Mouse (Mus musculus) midbrain, embryonic 15.5 days (tissue): ENCODE results near the gene Acsl5. TPM values are rescaled to one million over a fixed set of nuclear protein-coding genes. Genes with fewer than 3 reads are reported as not detected.

Experiments used
- ATAC-seq: fragments of 200-750 bp; cut with Nextera tagmentation; replicated peaks from 2 replicates; pipeline ENCODE4 v1.8.0; 2017; ENCODE audit warnings: moderate TSS enrichment
- H3K27ac ChIP-seq: fragments of 300-500 bp; sonication (generic); 2 replicates; pipeline ENCODE4 v1.5.1; 2015; ENCODE audit warnings: mild to moderate bottlenecking, inconsistent platforms
- H3K27me3 ChIP-seq: fragments of 300-500 bp; sonication (generic); replicated peaks from 2 replicates; pipeline ENCODE4 v1.6.1; 2015; ENCODE audit warnings: inconsistent platforms
- H3K36me3 ChIP-seq: fragments of 300-500 bp; sonication (generic); replicated peaks from 2 replicates; pipeline ENCODE4 v1.6.1; 2015; ENCODE audit warnings: inconsistent platforms
- H3K4me1 ChIP-seq: fragments of 300-500 bp; sonication (generic); 2 replicates; pipeline ENCODE4 v1.6.1; 2015; ENCODE audit warnings: inconsistent platforms
- H3K4me2 ChIP-seq: fragments of 300-500 bp; sonication (generic); 2 replicates; pipeline ENCODE4 v1.6.1; 2015; ENCODE audit warnings: inconsistent platforms, mild to moderate bottlenecking, moderate library complexity
- H3K4me3 ChIP-seq: fragments of 300-500 bp; sonication (generic); 2 replicates; pipeline ENCODE4 v1.5.1; 2015; ENCODE audit warnings: mild to moderate bottlenecking, inconsistent platforms
- H3K9ac ChIP-seq: fragments of 300-500 bp; sonication (generic); 2 replicates; pipeline ENCODE4 v1.6.1; 2015; ENCODE audit warnings: mild to moderate bottlenecking, inconsistent platforms
- H3K9me3 ChIP-seq: fragments of 300-500 bp; sonication (generic); 2 replicates; pipeline ENCODE4 v1.6.1; 2016; ENCODE audit warnings: inconsistent platforms
- WGBS: fragments of 180-500 bp; shearing (Covaris S2); methylation state at CpG from one replicate; pipeline ENCODE4 v1.1.7; 2015; ENCODE audit warnings: mixed read lengths; 5-methylcytosine and 5-hydroxymethylcytosine counted together
- polyA plus RNA-seq: library from polyadenylated mRNA; unstranded; fragments of >200 nt; fragmentation: Nextera tagmentation; extraction: Ambion mirVana; gene quantifications from 2 replicates; pipeline ENCODE4 v1.2.1, GENCODE M21; 2015

Gene Acsl5
- polyA plus RNA-seq, 1 experiment from 2014 or later, result 13.4 TPM

DNA sequence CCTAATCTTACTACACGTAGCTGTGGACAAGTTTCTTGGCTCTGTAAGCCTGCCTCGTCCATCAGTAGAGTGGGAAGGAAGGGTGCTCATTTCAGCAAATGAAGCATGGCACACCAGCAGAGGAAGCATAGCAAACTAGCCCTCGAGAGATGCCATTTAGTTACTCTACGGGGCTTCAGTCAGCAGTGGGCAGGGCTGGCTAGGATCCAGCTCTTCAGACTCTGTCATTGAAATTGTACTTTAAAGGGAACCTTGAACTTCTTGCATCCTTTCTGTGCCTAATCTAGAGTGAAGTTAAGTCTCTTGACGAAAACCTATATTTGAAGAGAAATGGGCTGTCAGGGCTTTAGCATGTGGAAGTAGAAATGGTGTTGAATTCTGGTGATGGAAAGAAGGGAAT lies 67.8 kb downstream of the Acsl5 start:
- Histone ChIP-seq H3K9me3 (no peaks in the 10 kb centered on the region), H3K4me3 (no peak overlapping the region), H3K27me3 (no peaks in the 10 kb centered on the region), H3K36me3 (peaks cover 5% of the 10 kb centered on the region; the same call in 1 of the 2 replicates), H3K4me2 (no peak overlapping the region), H3K4me1 (peaks cover 23% of the 10 kb centered on the region), H3K9ac (no peak overlapping the region), H3K27ac (no peak overlapping the region)
- 71% methylated on average over 5 of the region's 5 CpGs for WGBS
- ATAC-seq, result no peak

DNA sequence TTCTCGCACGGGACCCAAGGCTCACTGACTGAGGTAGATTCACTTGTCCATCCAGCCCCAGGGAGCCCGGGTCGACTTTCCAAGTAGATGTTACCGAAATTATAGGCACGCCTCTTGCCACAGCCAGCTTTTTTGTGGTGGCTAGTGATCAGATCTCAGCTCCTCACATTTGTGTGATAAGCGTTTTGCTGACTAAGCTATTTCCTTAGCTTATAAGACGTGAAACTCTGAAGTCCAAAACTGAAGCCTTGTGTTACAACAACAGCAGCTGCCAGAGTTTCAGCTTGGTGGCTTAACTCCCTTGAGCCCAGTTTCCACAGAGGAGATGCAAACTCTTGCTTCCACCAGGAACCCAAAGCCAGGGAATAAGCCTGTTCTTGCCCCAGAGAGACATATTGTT lies 70.9 kb downstream of the Acsl5 start:
- H3K4me3 ChIP-seq, result no peak overlapping the region
- no peaks in the 10 kb centered on the region for H3K27me3 ChIP-seq
- no peak for ATAC-seq
- no peak overlapping the region for H3K4me2 ChIP-seq
- peaks cover 3% of the 10 kb centered on the region for H3K4me1 ChIP-seq
- no peak overlapping the region for H3K27ac ChIP-seq
- peaks cover 5% of the 10 kb centered on the region; the same call in 1 of the 2 replicates for H3K36me3 ChIP-seq
- H3K9me3 ChIP-seq, result no peaks in the 10 kb centered on the region
- 94% methylated on average over 8 of the region's 8 CpGs for WGBS
- H3K9ac ChIP-seq, result no peak overlapping the region

DNA sequence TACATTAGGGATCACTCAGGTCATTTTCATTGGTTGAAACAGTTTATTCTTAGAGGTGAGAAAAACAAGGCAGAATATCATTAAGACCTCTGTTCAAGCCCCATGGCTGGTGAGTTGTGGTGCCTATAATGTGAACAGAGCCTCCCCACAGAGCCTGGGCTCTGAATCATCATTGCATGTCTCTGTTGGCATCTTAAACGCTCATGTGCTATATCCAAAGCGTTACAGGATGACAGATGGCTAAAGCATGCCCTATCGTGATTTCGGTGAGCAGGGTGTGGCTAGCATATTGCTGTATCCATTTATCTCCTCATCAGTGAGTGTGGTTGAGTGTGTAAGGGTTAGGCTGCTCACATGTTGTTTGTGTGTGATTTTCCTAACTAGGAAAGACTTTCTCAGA lies 75.8 kb downstream of the Acsl5 start:
- H3K9me3 ChIP-seq, result no peaks in the 10 kb centered on the region
- no peaks in the 10 kb centered on the region for H3K27me3 ChIP-seq
- no peak for ATAC-seq
- H3K4me2 ChIP-seq, result no peak overlapping the region
- 93% methylated on average over 4 of the region's 4 CpGs for WGBS
- no peak overlapping the region for H3K9ac ChIP-seq
- peaks cover 14% of the 10 kb centered on the region; the same call in 1 of the 2 replicates for H3K36me3 ChIP-seq
- H3K4me1 ChIP-seq, result no peaks in the 10 kb centered on the region
- H3K27ac ChIP-seq, result no peak overlapping the region
- no peak overlapping the region for H3K4me3 ChIP-seq

DNA sequence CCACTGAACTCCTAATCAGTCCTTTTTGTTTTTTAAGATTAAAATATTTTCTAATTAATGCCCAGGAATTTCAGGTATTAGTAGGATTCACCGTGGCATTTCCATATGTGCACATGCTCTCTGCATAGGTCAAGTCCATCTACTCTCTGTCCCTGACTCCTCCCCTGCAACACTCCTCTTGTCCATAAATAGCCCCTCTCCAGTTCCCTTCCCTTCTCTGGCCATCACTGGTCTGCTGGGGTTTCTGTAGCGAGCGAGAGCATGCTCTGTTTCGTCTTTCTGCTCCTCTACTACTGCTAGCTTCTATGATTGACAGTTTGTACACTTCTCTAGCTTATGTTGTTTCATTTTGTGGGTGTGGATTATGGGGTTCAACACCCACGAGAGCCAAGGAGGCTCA lies 80.0 kb downstream of the Acsl5 start:
- WGBS, result 91% methylated on average over 5 of the region's 5 CpGs
- ATAC-seq, result no peak

GRCm38 (mm10) chr19:55332641-55333268 lies 81.0 kb downstream of the Acsl5 start:
- WGBS, result 88% methylated on average over 8 of the region's 8 CpGs
- Histone ChIP-seq H3K4me3 (no peak overlapping the region), H3K36me3 (peaks cover 9% of the 10 kb centered on the region; the same call in 1 of the 2 replicates), H3K4me1 (peaks cover 7% of the 10 kb centered on the region), H3K9ac (no peak overlapping the region), H3K27ac (no peak overlapping the region), H3K9me3 (no peaks in the 10 kb centered on the region), H3K4me2 (no peak overlapping the region), H3K27me3 (no peaks in the 10 kb centered on the region)
- peak; percentile 74 for ATAC-seq

More for the DNA sequence above, 80.0 kb downstream of the Acsl5 start:
- Histone ChIP-seq H3K4me2 (no peak overlapping the region), H3K4me3 (no peak overlapping the region), H3K36me3 (peaks cover 9% of the 10 kb centered on the region; the same call in 1 of the 2 replicates), H3K27ac (no peak overlapping the region), H3K9ac (no peak overlapping the region), H3K4me1 (peaks cover 3% of the 10 kb centered on the region; the same call in 1 of the 2 replicates), H3K9me3 (no peaks in the 10 kb centered on the region), H3K27me3 (no peaks in the 10 kb centered on the region)

GRCm38 (mm10) chr19:55335881-55336280 lies 84.1 kb downstream of the Acsl5 start:
- no peak overlapping the region for H3K4me3 ChIP-seq
- no peaks in the 10 kb centered on the region for H3K36me3 ChIP-seq
- H3K27me3 ChIP-seq, result no peaks in the 10 kb centered on the region
- no peak overlapping the region for H3K9ac ChIP-seq
- WGBS, result 97% methylated on average over 1 of the region's 1 CpGs
- no peak overlapping the region for H3K27ac ChIP-seq
- peaks cover 7% of the 10 kb centered on the region for H3K4me1 ChIP-seq
- no peak overlapping the region for H3K4me2 ChIP-seq
- ATAC-seq, result no peak
- H3K9me3 ChIP-seq, result no peaks in the 10 kb centered on the region

DNA sequence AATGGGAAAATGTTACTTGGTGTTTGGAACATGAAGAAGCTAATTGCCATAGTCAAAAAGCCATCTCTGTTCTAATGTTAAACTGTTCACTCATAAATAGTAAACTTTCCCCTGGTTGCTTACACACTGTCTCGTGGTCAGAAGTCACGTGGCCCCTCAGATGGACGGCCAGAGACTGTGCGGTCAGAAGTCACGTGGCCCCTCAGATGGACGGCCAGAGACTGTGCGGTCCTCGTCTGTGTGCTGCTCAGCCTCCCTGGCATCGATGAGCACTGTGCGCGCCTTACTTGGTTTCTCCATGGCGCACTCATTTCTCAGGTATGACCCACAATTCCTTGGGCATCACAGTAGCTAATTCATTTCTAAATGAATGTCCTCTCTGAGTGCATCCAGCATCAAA lies 84.7 kb downstream of the Acsl5 start:
- peak overlapping the region; percentile 64 for H3K27ac ChIP-seq
- no peak overlapping the region for H3K4me3 ChIP-seq
- no peak overlapping the region for H3K9ac ChIP-seq
- peak; percentile 49; the same call in 1 of the 2 replicates for ATAC-seq
- H3K27me3 ChIP-seq, result no peaks in the 10 kb centered on the region
- 80% methylated on average over 12 of the region's 12 CpGs for WGBS
- H3K36me3 ChIP-seq, result no peaks in the 10 kb centered on the region
- H3K4me1 ChIP-seq, result peaks cover 7% of the 10 kb centered on the region
- H3K4me2 ChIP-seq, result no peak overlapping the region
- no peaks in the 10 kb centered on the region for H3K9me3 ChIP-seq

DNA sequence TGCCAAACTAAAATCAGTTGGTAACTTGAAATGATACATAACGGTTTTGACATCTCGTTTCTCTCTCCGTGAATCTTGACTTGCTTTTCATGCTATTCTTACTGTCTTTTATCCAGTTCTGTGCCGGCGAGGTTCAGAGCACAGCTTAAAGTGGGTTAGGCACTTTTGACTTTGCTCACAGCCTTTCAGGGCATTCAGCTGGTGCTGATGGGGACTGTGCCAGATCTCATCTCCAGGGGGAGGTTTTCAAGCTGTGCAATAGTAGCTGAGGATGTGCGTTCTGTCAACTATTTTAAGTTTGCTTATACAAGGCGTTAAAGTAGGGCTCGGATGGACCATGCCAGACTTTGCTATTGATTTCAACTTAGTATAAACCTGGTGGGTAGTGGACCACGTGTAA lies 85.3 kb downstream of the Acsl5 start:
- ATAC-seq, result no peak
- WGBS, result 54% methylated on average over 9 of the region's 9 CpGs

DNA sequence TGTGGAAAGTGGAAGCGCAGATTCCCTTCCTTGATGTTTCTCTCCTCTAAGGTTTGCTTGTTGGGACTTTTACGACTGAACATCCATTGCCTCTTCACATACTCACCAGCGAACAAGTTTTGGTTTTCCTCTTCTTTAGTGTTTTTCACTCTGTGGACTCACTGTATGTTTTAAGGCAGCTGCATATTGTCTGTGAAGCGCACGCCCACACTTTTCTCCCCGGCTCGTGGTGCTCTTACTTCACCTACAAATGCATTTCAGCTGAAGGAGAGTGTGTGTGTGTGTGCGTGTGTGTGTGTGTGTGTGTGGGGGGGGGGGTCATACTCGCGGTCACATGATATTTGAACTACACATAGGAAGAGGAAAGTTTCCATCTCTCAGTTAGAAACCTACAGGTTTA lies 85.9 kb downstream of the Acsl5 start:
- Histone ChIP-seq H3K36me3 (no peaks in the 10 kb centered on the region), H3K9ac (no peak overlapping the region), H3K9me3 (no peaks in the 10 kb centered on the region), H3K27ac (no peak overlapping the region), H3K4me1 (peaks cover 12% of the 10 kb centered on the region), H3K4me3 (no peak overlapping the region), H3K4me2 (no peak overlapping the region), H3K27me3 (no peaks in the 10 kb centered on the region)
- no peak for ATAC-seq
- 87% methylated on average over 10 of the region's 10 CpGs for WGBS

More for the DNA sequence above, 85.3 kb downstream of the Acsl5 start:
- no peaks in the 10 kb centered on the region for H3K27me3 ChIP-seq
- no peak overlapping the region for H3K9ac ChIP-seq
- no peak overlapping the region for H3K4me3 ChIP-seq
- H3K4me1 ChIP-seq, result peaks cover 12% of the 10 kb centered on the region
- H3K27ac ChIP-seq, result 0 out of 2 replicates have a peak overlapping the region, but pooled peaks have one; percentile 13
- H3K4me2 ChIP-seq, result no peak overlapping the region
- H3K36me3 ChIP-seq, result no peaks in the 10 kb centered on the region
- no peaks in the 10 kb centered on the region for H3K9me3 ChIP-seq

DNA sequence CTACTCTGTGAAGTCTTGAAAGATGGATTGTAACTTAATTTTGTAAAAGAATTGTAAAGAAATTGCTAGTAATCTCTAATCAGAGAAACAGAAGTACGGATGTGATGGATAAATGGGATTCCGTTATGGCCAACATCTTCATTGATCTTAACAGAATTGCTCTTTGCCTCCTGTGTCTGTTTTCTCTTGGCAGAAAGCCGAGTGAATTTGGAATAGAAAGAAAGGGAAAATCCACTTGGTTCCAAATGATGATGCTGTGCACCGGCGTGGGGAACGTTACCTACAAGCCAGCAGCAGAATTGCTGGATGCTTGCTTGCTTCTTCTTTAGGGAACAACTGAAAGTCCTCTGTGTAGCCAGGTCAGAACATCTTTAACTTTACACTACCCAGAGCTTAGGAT lies 88.8 kb downstream of the Acsl5 start:
- Histone ChIP-seq H3K4me2 (no peak overlapping the region), H3K4me3 (no peak overlapping the region), H3K4me1 (peaks cover 12% of the 10 kb centered on the region), H3K9me3 (no peaks in the 10 kb centered on the region), H3K36me3 (no peaks in the 10 kb centered on the region), H3K27me3 (no peaks in the 10 kb centered on the region), H3K27ac (no peak overlapping the region), H3K9ac (no peak overlapping the region)
- ATAC-seq, result no peak
- 70% methylated on average over 6 of the region's 6 CpGs for WGBS

GRCm38 (mm10) chr19:55341377-55341776 lies 89.6 kb downstream of the Acsl5 start:
- Histone ChIP-seq H3K36me3 (no peaks in the 10 kb centered on the region), H3K27ac (no peak overlapping the region), H3K4me2 (no peak overlapping the region), H3K4me3 (no peak overlapping the region), H3K27me3 (no peaks in the 10 kb centered on the region), H3K9me3 (no peaks in the 10 kb centered on the region), H3K9ac (no peak overlapping the region), H3K4me1 (peaks cover 11% of the 10 kb centered on the region)
- ATAC-seq, result no peak
- WGBS, result 64% methylated on average over 3 of the region's 3 CpGs

DNA sequence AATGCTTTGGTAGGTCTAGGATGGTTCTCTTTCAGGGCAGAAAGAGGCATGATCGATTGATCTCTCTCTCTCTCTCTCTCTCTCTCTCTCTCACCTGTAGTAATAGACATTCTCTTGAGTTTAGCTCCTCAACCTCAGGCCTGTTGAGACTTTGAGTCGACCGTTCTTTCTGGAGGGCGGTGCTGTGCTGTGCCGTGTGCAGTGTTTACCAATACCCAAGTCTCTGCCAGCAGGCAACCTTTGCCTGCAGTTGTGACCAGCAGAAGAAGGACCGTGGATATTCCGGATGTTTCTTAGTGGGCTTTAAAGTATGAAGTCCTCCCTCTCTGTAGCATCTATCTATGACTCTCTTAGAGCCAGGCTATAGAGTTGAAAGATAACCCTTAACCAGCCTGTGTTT lies 90.7 kb downstream of the Acsl5 start:
- 96% methylated on average over 7 of the region's 7 CpGs for WGBS
- Histone ChIP-seq H3K4me1 (peaks cover 5% of the 10 kb centered on the region; the same call in 1 of the 2 replicates), H3K4me3 (no peak overlapping the region), H3K27ac (no peak overlapping the region), H3K27me3 (no peaks in the 10 kb centered on the region), H3K4me2 (no peak overlapping the region), H3K9me3 (no peaks in the 10 kb centered on the region), H3K36me3 (no peaks in the 10 kb centered on the region), H3K9ac (no peak overlapping the region)
- no peak for ATAC-seq

DNA sequence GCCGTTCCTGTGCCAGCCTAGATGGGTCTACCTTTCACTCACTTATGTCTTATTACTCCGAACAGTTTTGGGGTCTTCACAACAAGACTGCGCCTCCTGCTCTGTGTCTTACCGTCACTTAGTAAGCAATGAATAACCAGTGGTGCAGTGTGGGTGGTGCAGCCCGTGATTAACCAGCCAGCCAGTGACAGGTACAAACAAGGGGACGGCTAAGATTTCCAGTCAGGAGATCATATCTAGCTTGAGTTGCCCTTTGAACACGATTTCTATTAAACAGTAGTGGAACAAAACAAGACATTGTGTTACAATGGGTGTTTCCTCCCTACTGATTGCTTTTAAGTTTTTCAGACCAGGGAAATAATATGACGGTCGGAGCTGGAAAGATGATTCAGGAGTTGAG lies 91.5 kb downstream of the Acsl5 start:
- Histone ChIP-seq H3K9me3 (no peaks in the 10 kb centered on the region), H3K9ac (no peak overlapping the region), H3K4me1 (0 out of 2 replicates have a peak, but pooled peaks cover 5% of the 10 kb centered on the region), H3K4me2 (no peak overlapping the region), H3K27me3 (no peaks in the 10 kb centered on the region), H3K36me3 (no peaks in the 10 kb centered on the region), H3K27ac (no peak overlapping the region), H3K4me3 (no peak overlapping the region)
- 90% methylated on average over 9 of the region's 9 CpGs for WGBS
- no peak for ATAC-seq
